Mouse (Mus musculus): Measurements from ENCODE around the gene Serbp1.

- no peak for TF ChIP-seq POLR2A (IDR thresholded peaks at IDR 0.05; ENCODE audit: insufficient read length, low read depth)
- no peak for TF ChIP-seq E2F4 (IDR thresholded peaks at IDR 0.05; ENCODE audit: insufficient read depth)
- TF ChIP-seq REST (IDR thresholded peaks at IDR 0.05; ENCODE audit: insufficient read depth, insufficient read length) = no peak
Measured at GRCm38 (mm10) chr6:67205081-67206037, 32.6 kb upstream of the Serbp1 start.
